Mouse (Mus musculus) MEL (cell line): ENCODE measurements around the gene Zfp821.

Experiments used
- CTCF ChIP-seq, 3 experiments: IDR thresholded peaks in 2 of 3; conservative IDR thresholded peaks in 1 of 3; 2 replicates each; pipeline ENCODE4 v1.5.1; 2011 to 2012; ENCODE audit warnings: low read length in 3 of 3, low read depth in 2 of 3, mild to moderate bottlenecking in 2 of 3, improper control_type of control experiment in 1 of 3, inconsistent platforms in 1 of 3, mixed read lengths in 1 of 3, moderate library complexity in 1 of 3; ENCODE audit not compliant: control insufficient read depth in 1 of 3, insufficient read depth in 1 of 3, poor library complexity in 1 of 3, severe bottlenecking in 1 of 3
- EP300 ChIP-seq, 2 experiments: IDR thresholded peaks; 2 replicates each; pipeline ENCODE4 v1.6.1; 2011; ENCODE audit warnings: improper control_type of control experiment in 2 of 2, low read length in 2 of 2, low read depth in 1 of 2, mild to moderate bottlenecking in 1 of 2
- GATA1 ChIP-seq: IDR thresholded peaks from 2 replicates; pipeline ENCODE4 v1.6.1; 2011; ENCODE audit warnings: low read depth, low read length, improper control_type of control experiment
- SIN3A ChIP-seq: IDR thresholded peaks from 2 replicates; pipeline ENCODE4 v1.6.1; 2012; ENCODE audit warnings: low read length, improper control_type of control experiment, inconsistent platforms

GRCm38 (mm10) chr8:109759426-109759825 lies 54.1 kb downstream of the Zfp821 start:
- TF ChIP-seq CTCF (IDR thresholded peaks at IDR 0.05 in 2 of 3, conservative IDR thresholded peaks at IDR 0.05 in 1 of 3; ENCODE audit: control insufficient read depth in 1 of 3, insufficient read depth in 1 of 3, low read depth in 2 of 3, low read length in 3 of 3, poor library complexity in 1 of 3, severe bottlenecking in 1 of 3) (no peak), GATA1 (no peak), EP300 (IDR thresholded peaks at IDR 0.05; ENCODE audit: low read depth in 1 of 2, low read length in 2 of 2) (no peak), SIN3A (no peak)
